Mouse (Mus musculus): ENCODE measurements at regions not wholly inside any gene's neighbourhood (a gene's known extent, or its start where the extent isn't known, plus 50 kb on each side); places are given as distances from the start of the nearest gene placed in this dataset.

DNA sequence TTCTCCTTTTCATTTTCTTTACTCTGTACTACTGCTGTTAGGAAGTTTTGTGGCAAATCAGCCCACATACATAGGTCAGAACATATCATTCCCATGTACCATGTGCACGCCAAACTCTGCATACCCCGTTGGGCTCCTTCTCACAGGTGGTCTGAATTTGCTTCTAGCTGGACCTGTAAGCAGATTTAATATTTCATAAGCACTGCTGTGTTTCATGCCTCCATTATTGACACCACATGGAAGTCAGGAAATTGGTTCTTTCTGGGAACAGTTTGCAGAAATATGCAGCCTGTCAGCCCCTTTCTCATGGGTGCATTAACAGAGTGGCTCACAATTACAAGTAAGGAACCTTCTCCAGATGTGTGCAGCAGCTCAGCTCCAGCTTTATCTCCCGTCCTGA is 168.1 kb upstream of the Ddhd1 start:
- no peak for TF ChIP-seq MYOG (IDR thresholded peaks at IDR 0.05; ENCODE audit: control insufficient read depth, extremely low read depth, insufficient read length)
- TF ChIP-seq CTCF (IDR thresholded peaks at IDR 0.05; ENCODE audit: control insufficient read depth, insufficient read depth, insufficient read length): no peak
